Mouse (Mus musculus) limb, embryonic 11.5 days (tissue): ENCODE data around the gene Napa. TPM values are rescaled to one million over a fixed set of nuclear protein-coding genes. Genes with fewer than 3 reads are reported as not detected.

Experiments used
- ATAC-seq: fragments of 200-750 bp; cut with Nextera tagmentation; 2 replicates; pipeline ENCODE4 v1.8.0; 2017; ENCODE audit warnings: low read depth; ENCODE audit not compliant: insufficient number of reproducible peaks, low FRiP score, low TSS enrichment
- DNase-seq: peaks from one replicate; pipeline ENCODE4 v3.0.0-alpha.2; 2015; ENCODE audit warnings: low spot score
- H3K27ac ChIP-seq: fragments of 300-500 bp; sonication (generic); replicated peaks from 2 replicates; pipeline ENCODE4 v1.5.1; 2014; ENCODE audit warnings: low read depth, mild to moderate bottlenecking, low read length
- H3K27me3 ChIP-seq: fragments of 300-500 bp; sonication (generic); 2 replicates; pipeline ENCODE4 v1.6.1; 2014; ENCODE audit warnings: mild to moderate bottlenecking, low read length, mixed read lengths; ENCODE audit not compliant: control insufficient read depth, insufficient read depth
- H3K36me3 ChIP-seq: fragments of 300-500 bp; sonication (generic); 2 replicates; pipeline ENCODE4 v1.6.1; 2014; ENCODE audit warnings: mild to moderate bottlenecking, low read length, moderate library complexity, mixed read lengths; ENCODE audit not compliant: control insufficient read depth, insufficient read depth
- H3K4me1 ChIP-seq: fragments of 300-500 bp; sonication (generic); 2 replicates; pipeline ENCODE4 v1.6.1; 2014; ENCODE audit warnings: low read length, mixed read lengths; ENCODE audit not compliant: control insufficient read depth, insufficient read depth
- H3K4me2 ChIP-seq: fragments of 300-500 bp; sonication (generic); 2 replicates; pipeline ENCODE4 v1.6.1; 2014; ENCODE audit warnings: low read depth, mild to moderate bottlenecking, moderate library complexity; ENCODE audit not compliant: severe bottlenecking
- H3K4me3 ChIP-seq: fragments of 300-500 bp; sonication (generic); 2 replicates; pipeline ENCODE4 v1.5.1; 2014; ENCODE audit warnings: low read depth, low read length
- H3K9ac ChIP-seq: fragments of 300-500 bp; sonication (generic); 2 replicates; pipeline ENCODE4 v1.6.1; 2014; ENCODE audit warnings: mild to moderate bottlenecking, low read length
- H3K9me3 ChIP-seq: fragments of 300-500 bp; sonication (generic); 2 replicates; pipeline ENCODE4 v1.6.1; 2016; ENCODE audit warnings: low read length; ENCODE audit not compliant: control insufficient read depth
- WGBS: fragments of 180-500 bp; shearing (Covaris S2); extraction: QIAGEN DNeasy Blood & Tissue Kit; methylation state at CpG from one replicate; pipeline ENCODE4 v1.1.7; 2014; 5-methylcytosine and 5-hydroxymethylcytosine counted together
- polyA plus RNA-seq: library from polyadenylated mRNA; unstranded; fragments of >200 nt; fragmentation: Nextera tagmentation; extraction: Ambion mirVana; gene quantifications from 2 replicates; pipeline ENCODE4 v1.2.1, GENCODE M21; 2014

Gene Napa
- polyA plus RNA-seq, 1 experiment from 2014 or later = 203 TPM

GRCm38 (mm10) chr7:16071906-16072305 lies 26.4 kb upstream of the Napa start:
- H3K9ac ChIP-seq = no peak overlapping the region
- no peaks in the 10 kb centered on the region for H3K36me3 ChIP-seq
- ATAC-seq (no peak), DNase-seq (no peak)
- H3K27ac ChIP-seq = no peak overlapping the region
- no peaks in the 10 kb centered on the region for H3K27me3 ChIP-seq
- H3K4me1 ChIP-seq = no peaks in the 10 kb centered on the region
- no peak overlapping the region for H3K4me2 ChIP-seq
- H3K9me3 ChIP-seq = no peaks in the 10 kb centered on the region
- 82% methylated on average over 6 of the region's 6 CpGs for WGBS
- H3K4me3 ChIP-seq = no peak overlapping the region

DNA sequence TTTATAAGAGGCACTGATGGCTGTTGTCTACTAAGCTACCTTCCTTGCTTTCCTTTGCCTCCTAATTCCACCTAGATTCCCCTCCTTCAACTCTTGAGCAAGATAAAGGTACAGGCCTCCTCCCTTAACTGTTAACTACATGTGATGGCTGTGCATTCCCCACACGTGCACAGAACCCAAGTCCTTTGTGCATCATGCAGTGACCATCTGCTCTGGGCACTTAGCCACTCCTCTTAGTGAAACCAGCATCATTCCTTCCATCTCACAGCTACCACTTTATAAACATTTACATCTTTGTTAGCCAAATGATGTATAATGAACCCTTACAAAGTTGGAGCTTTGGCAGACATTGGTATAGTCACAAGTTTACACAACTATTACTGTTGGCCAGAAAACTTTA lies 18.3 kb upstream of the Napa start:
- 83% methylated on average over 1 of the region's 1 CpGs for WGBS
- no peaks in the 10 kb centered on the region; the same call in 1 of the 2 replicates for H3K9me3 ChIP-seq
- no peak for DNase-seq

GRCm38 (mm10) chr7:16080581-16080980 lies 17.7 kb upstream of the Napa start:
- no peaks in the 10 kb centered on the region for H3K36me3 ChIP-seq
- H3K4me2 ChIP-seq = no peak overlapping the region
- no peak overlapping the region for H3K27ac ChIP-seq
- no peak overlapping the region for H3K4me3 ChIP-seq
- H3K9me3 ChIP-seq = no peaks in the 10 kb centered on the region; the same call in 1 of the 2 replicates
- H3K27me3 ChIP-seq = no peaks in the 10 kb centered on the region
- ATAC-seq = no peak
- 67% methylated on average over 4 of the region's 4 CpGs for WGBS
- no peaks in the 10 kb centered on the region for H3K4me1 ChIP-seq
- no peak for DNase-seq
- no peak overlapping the region for H3K9ac ChIP-seq

More for the DNA sequence above, 18.3 kb upstream of the Napa start:
- H3K4me1 ChIP-seq = no peaks in the 10 kb centered on the region
- ATAC-seq = no peak
- no peak overlapping the region for H3K4me3 ChIP-seq
- no peak overlapping the region for H3K9ac ChIP-seq
- no peaks in the 10 kb centered on the region for H3K36me3 ChIP-seq
- no peak overlapping the region for H3K27ac ChIP-seq
- H3K4me2 ChIP-seq = no peak overlapping the region
- no peaks in the 10 kb centered on the region for H3K27me3 ChIP-seq

- no peaks in the 10 kb centered on the region for H3K27me3 ChIP-seq
- no peaks in the 10 kb centered on the region for H3K9me3 ChIP-seq
- ATAC-seq (no peak), DNase-seq (no peak)
- WGBS = 68% methylated on average over 4 of the region's 4 CpGs
- no peak overlapping the region for H3K4me2 ChIP-seq
- no peak overlapping the region for H3K27ac ChIP-seq
- H3K36me3 ChIP-seq = no peaks in the 10 kb centered on the region
- no peaks in the 10 kb centered on the region for H3K4me1 ChIP-seq
- no peak overlapping the region for H3K4me3 ChIP-seq
- H3K9ac ChIP-seq = no peak overlapping the region
Observed at GRCm38 (mm10) chr7:16083361-16083760, 14.9 kb upstream of the Napa start.

DNA sequence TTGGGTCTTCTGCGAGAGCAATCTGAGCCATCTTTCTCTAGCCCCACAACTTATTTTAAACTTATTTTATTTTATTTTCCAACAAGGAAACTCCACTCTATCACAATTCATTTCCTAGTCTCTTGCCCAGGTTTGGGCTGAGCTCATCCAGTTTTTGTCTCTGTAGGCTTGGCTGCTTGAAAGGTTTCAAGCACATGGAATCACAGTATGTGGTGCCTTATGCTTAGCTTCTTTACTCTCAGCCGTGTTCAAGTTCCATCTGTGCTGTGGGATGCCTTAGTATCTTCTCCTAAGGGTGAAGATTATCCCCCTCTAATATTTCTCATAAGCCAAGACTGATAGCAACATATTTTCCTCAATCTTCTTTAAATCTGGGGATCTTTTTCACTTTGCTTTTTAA lies 10.7 kb upstream of the Napa start:
- DNase-seq (no peak), ATAC-seq (no peak)

DNA sequence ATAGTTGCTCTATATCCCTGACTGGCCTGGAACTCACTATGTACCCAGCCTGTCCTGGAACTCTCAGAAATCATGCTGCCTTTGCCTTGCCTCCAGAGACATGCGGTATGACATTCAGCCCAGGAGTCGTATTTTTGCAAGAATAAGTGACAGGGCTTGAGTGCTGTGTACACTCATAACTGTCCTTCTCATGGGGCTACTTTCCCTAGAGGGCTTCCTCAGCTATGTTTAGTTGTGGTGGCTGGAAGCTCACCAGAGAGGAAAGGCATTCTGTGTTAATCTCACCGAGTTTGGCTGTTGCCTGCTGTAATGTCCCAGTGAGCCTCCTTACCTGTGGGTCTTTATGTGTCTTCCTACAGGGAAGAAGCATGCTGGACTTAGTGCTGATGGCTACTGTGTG lies 3.7 kb upstream of the Napa start:
- DNase-seq = no peak
- no peak for ATAC-seq
- H3K4me1 ChIP-seq = peaks cover 7% of the 10 kb centered on the region
- no peak overlapping the region for H3K27ac ChIP-seq
- H3K4me2 ChIP-seq = no peak overlapping the region
- no peak overlapping the region for H3K4me3 ChIP-seq
- no peaks in the 10 kb centered on the region for H3K27me3 ChIP-seq
- no peaks in the 10 kb centered on the region for H3K9me3 ChIP-seq
- no peak overlapping the region for H3K9ac ChIP-seq
- no peaks in the 10 kb centered on the region for H3K36me3 ChIP-seq
- WGBS = 77% methylated on average over 3 of the region's 3 CpGs

More for the DNA sequence above, 10.7 kb upstream of the Napa start:
- no peaks in the 10 kb centered on the region for H3K36me3 ChIP-seq
- no peaks in the 10 kb centered on the region for H3K9me3 ChIP-seq
- H3K4me1 ChIP-seq = no peaks in the 10 kb centered on the region
- H3K9ac ChIP-seq = no peak overlapping the region
- whole genome bisulfite sequencing = 76% methylated on average over 2 of the region's 2 CpGs
- H3K27me3 ChIP-seq = no peaks in the 10 kb centered on the region
- no peak overlapping the region for H3K27ac ChIP-seq
- no peak overlapping the region for H3K4me2 ChIP-seq
- H3K4me3 ChIP-seq = no peak overlapping the region

GRCm38 (mm10) chr7:16099901-16100300 lies 1.6 kb downstream of the Napa start:
- Histone ChIP-seq H3K4me2 (peak overlapping the region; percentile 81), H3K36me3 (peaks cover 4% of the 10 kb centered on the region; the same call in 1 of the 2 replicates), H3K4me3 (no peak overlapping the region), H3K9ac (no peak overlapping the region), H3K9me3 (no peaks in the 10 kb centered on the region), H3K4me1 (peaks cover 10% of the 10 kb centered on the region), H3K27ac (no peak overlapping the region), H3K27me3 (no peaks in the 10 kb centered on the region)
- DNase-seq (no peak), ATAC-seq (no peak)
- WGBS = 82% methylated on average over 4 of the region's 4 CpGs

- 82% methylated on average over 7 of the region's 7 CpGs for WGBS
- H3K4me2 ChIP-seq = no peak overlapping the region
- H3K9ac ChIP-seq = no peak overlapping the region
- H3K4me3 ChIP-seq = no peak overlapping the region
- peaks cover 10% of the 10 kb centered on the region for H3K4me1 ChIP-seq
- DNase-seq (no peak), ATAC-seq (no peak)
- H3K27me3 ChIP-seq = no peaks in the 10 kb centered on the region
- H3K27ac ChIP-seq = no peak overlapping the region
- H3K9me3 ChIP-seq = no peaks in the 10 kb centered on the region
- H3K36me3 ChIP-seq = peaks cover 4% of the 10 kb centered on the region; the same call in 1 of the 2 replicates
Observed at GRCm38 (mm10) chr7:16101081-16101480, 2.8 kb downstream of the Napa start.
